Mouse (Mus musculus) cerebellum, adult 2 months (tissue): ENCODE data around the gene Nnmt.

Experiments
- CTCF ChIP-seq: fragments of 200-500 bp; IDR thresholded peaks from 2 replicates; pipeline ENCODE4 v1.5.1; 2011; ENCODE audit warnings: low read depth, mild to moderate bottlenecking, control low read depth, low read length, moderate library complexity, borderline replicate concordance; ENCODE audit not compliant: insufficient read depth
- POLR2A ChIP-seq: fragments of 200-500 bp; IDR thresholded peaks from 2 replicates; pipeline ENCODE4 v1.6.1; 2011; ENCODE audit warnings: low read length, control low read depth, borderline replicate concordance; ENCODE audit not compliant: insufficient read depth

DNA sequence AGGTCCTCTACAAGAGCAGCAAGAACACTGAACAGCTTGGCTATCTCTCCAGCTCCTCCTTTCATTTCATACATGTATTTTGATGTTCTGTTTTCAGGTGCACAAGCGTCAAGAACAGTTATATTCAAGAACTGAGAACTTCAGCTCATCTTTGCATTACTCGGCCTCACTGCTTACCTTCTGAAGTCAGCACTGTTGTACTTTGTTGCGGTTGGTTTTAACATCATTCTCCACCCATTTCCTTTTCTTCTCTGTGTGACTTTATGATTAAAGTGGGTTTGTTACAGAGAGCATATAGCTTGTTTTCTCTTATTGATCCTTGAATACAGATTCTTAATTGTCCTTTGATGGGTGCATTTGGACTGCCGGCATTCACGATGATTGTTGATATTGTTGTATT, 42.6 kb downstream of the Nnmt start:
- no peak for TF ChIP-seq CTCF
- no peak for TF ChIP-seq POLR2A
